Mouse (Mus musculus) fibroblast of lung, adult 2 months (primary cell): Measurements from ENCODE around the gene Zfp831.

Experiments used
- DNase-seq: peaks from one replicate; pipeline ENCODE4 v3.0.0-alpha.2; 2011; ENCODE audit warnings: low read depth

The Zfp831 gene

DNA sequence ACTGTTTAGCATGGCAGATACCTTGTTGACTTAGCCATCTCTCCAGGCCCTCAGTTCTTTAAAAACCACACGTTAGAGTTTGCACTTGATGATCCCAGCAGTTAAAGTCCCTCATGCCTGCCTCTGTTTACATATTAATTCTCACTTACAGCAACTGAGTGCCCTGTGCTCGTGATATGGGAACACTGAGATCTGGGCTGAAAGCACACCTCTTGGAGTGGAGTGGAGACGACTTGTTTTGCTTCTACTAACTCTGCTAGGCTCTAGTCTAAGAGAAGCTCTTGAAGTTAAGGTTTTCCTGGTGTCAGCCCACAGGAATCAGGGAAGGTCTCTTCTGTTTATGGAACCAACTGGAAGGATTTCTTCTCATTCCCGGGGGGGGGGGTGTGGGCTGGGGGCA, 9.5 kb downstream of the Zfp831 start:
- no peak for DNase-seq

DNA sequence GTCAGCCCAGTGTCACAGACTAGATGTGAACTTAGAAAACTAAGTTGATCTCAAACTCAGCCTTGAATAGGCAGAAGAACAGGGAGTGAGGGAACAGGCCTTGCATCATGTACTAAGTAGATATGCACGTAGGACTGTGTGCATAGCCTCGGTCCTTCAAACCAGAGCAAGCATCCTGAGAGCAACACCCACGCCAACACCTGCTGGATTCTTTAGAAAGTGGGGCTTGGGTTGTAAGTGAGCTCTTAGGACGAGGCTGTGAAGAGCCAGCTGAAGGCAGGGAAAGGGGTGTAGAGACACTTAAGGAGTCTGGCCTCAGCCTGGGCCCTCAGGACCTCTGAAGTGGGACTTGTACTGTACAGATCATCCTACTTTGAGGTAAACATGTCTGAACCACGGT, 12.0 kb downstream of the Zfp831 start:
- no peak for DNase-seq

DNA sequence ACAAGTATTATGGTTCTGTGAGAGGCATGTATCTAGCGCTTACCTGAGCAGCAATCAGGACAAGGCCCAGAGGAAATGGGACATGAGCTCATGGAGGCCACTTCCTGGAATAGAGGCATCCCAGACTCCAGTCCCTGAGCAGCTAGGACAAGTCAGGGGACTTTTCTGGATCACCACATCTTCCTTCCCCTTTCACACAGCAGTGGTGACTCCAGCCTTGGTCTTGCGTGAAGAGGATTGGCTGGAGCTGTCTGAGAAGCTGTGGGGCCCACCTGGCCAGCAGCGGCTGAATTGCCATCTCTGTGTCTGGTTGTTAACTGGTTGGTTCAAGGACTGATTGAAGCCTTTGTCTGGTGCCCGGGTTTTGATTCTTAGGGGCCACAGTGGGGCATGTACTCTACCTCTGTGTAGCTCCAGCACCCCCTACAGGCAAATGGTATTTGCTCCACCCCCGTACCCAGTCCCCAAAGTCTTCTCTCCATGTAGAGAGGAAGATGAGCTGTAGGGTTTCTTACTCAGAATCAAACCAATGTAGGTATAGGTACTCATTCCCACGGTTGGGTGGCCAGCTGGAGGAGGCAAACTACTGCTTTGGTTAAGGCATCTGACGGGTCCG, 15.0 kb downstream of the Zfp831 start:
- DNase-seq: no peak

DNA sequence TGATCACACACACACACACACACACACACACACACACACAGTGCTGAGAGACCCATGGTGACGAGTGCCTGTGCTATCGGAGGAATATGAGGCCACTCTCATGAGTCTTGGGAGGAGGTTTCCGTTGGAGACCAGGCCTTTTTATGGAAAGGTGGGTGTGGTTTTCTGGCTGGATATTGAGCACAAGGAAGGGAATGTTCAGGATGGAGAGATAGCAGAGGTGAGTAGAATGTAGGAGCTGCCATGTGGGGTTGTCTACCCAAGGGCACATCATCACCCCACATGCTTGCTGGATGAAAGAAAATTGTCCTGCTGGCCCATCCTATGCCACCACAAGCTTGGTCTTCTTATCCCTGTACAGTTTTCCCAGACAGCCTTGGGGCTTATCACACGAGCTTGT, 16.5 kb downstream of the Zfp831 start:
- DNase-seq: no peak

DNA sequence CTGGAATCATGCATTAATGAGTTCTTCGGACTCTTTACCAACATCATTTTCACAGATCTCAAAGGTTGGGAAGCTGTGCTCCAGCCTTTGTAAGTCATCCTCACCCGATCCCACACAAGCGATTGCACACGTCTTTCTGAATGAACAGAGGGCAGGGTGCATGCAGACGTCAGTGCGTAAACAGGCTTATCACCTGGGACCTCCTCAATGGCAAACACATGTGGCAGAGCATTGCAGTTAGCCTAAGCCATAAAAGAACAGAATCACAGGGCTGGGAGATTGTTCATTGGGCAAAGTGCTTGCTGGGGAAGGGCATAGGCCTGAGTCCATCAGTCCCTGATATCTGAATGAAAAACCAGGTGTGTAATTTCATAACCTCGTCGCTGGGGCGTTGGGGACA, 17.0 kb downstream of the Zfp831 start:
- no peak for DNase-seq

DNA sequence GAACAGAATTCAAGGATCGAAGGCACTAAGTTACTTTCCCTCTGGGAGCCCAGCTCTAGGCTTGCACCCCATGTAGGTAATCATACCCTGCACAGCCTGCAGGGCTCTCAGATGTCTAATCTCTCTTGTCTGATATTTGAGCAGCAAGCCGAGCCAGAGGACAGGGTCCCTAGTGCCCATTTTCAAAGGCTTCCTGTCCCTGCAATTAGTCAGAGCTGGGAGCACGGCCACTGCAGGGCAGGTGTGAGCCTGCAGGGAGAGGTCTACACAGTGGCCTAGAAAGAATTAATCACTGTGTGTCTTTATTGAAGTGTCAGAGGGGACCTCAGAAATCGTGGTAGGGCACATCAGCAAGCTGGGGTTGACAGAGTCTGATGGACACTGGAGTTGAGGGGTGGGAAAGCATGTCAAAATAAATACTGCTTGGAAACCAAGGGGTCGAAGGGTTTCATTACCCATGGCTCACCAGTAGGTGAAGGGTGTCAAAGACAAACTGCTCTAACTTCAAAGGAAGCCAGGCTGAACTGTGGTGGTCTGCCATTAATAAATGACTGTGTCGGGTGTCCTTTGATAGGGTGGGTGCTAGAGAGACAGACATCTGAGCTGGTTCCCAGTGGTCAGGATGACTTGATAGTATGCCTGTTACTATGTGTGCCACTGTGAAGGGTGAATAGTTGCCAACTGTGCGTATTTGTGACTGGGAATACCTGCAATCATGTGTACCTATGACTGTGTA, 18.3 kb downstream of the Zfp831 start:
- no peak for DNase-seq

DNA sequence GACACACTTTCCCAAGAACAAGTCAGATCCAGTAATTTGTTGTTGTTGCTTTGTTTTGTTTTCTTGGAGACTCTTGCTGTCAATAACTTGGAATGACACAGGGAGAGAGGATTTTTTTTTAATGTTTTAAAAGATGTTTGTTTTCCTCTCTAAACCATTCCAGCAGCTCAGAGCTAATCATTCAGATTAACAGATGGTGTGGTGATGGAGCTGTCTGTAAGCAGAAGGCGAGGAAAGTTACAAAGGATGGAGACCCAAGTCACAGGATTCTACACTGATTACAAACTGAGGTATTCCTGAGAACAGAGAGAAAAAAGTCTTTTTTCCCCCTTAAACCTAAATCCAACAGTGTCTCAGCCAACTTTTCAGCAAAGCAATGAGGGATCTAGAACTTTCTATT, 19.3 kb downstream of the Zfp831 start:
- no peak for DNase-seq

DNA sequence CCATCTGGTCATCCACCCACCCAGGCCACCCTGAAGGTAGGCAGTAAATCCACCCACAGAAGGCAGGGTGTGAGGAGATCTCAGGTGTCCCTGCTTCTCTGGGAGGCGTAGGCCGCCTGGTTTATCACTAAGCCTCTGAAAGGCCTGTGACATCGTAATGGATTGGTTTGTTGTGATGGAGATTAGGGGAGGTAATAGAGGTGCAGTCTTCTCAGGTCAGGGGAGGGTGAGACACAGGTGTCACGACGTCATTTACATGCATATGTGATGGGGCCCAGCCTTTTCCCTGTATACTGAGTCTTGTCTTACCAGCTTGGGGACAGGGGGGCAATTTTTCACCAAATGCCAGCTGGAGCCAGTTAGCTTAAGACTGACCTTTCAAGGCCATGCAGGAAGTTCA, 22.1 kb downstream of the Zfp831 start:
- DNase-seq: no peak

DNA sequence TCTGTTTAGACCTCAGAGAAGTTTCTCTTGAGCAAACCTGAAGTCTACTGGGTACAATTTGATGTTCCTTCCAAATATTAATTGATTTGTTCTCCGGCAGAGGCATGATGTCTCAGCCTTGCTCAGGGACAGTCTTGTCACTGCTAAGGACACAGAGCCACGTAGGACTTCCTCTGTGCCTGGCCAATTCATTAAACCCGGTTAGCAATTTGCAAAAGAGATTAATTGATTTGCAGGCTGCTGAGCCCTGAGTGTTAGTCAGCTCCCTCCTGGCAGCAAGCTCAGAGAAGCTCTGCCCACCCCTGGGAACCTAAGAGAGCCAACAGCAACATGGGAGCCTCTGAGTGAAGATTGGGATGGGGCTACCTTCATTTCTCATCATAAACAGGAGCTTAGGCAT, 25.5 kb downstream of the Zfp831 start:
- no peak for DNase-seq

DNA sequence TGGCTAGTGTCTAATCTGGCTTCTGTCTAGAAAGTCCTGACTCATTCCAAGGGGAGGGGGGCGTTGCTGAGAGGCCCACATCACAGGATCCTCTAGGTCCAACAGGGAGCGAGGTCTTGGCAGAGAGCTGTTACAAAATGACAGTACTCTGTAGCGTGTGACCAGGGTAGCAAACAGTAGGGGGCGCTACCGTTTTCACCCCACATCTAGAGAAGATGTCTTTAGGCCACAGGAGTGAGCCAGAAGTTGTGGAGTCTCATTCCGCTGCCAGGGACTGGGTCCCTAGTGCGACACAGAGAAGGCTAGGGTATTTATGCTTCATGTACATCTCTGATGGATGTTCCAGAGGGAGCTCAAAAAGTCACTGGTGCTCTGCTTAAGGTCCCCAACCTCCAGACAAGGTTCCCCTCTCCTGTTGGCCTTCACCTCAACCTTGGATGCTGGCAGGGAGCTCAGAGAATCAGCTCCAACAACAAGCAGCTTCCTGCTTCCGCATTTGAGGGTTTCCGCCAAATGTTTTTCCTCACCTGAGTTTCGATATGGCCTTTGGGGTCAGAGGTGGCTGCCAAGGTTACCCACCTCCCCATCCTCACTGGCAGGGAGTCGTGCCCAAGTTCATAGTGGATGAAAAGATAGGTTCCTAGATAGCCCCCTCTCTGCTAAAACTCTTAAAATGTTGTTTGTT, 29.3 kb downstream of the Zfp831 start:
- DNase-seq: no peak

DNA sequence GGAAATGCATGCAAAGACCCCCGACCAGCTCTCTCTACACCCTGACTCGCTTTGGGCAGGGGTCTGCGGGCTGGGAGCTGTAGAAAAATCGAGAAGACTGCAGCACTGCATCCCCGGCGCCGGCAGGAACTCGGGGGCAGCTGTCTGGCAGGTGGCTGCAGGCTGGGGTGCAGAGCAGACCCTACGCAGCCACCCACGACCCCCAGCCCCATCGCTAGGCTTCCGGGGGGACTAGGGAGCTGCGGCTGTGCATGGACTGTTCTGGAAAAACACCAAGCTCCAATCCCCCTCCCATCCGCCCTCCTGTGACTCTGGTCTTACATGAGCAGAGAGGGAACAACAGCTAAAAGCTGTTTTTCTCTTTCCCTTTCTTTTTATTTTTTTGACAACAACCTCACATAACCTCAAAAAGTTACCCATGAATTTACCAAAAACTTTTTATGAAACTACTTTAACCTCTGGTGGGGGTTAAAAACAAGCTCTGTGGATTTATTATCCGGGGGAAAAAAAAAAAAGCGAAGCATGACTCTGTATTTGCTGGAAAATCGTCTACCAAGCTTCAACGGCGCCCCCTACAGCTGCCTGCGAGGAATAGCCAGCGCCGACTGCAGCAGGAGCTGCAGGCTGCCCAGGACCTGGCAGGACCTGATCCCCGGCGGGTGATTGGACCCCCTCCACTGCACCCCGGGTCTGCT, 30.4 kb downstream of the Zfp831 start:
- DNase-seq: peak; percentile 25

DNA sequence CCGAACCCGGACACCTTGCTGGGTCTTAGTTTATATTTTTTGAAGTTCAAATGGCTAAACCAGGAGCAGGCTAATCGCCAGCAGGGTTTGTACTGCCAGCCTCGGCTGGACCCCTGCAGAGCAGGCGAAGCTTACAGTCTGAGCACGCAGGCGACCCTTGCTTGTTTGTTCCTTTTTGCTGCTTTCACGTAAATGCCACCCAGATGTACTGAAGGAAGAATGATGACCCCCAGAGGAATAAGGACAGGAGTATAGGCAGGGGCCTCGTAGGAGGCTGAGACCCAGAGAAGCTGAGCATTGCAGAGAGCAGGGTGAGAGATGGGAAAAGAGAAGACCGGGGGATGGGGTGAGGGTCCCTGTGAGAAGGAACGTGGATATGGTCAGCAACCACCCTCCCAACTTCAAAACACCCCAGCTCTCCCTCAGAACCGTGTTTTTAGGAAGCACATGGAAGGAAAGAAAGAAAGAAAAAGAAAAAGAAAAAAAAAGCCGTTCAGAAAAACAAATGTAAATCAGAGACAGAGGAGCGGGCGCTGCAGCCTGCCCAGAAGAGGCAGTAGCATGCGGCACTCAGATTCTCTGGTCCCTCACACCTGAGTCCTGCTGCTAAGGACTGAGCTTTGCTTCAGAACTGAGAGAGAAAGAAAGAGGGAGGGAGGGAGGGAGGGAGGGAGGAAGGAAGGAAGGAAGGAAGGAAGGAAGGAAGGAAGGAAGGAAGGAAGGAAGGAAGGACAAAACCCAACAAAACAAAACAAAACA, 31.1 kb downstream of the Zfp831 start:
- DNase-seq: no peak

DNA sequence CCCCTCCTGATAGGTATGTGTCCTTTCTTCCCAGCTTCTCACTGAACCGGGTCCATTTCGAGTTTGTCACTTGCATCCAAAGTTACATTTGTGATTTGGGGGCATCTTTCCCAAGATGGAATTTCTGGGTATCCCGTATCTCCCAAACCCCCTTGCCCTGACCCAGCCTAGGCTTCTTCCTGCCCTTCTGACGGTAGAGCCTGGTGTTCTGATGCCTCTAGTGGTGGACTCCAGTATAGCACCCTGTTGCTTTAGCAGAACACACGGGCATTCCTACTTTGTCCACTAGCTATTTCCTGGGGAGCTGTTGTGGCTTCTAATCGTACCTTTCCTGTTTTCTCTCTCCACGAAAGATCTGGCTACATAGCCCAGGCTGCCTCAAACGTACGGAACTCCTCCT, 32.3 kb downstream of the Zfp831 start:
- peak; percentile 14 for DNase-seq

DNA sequence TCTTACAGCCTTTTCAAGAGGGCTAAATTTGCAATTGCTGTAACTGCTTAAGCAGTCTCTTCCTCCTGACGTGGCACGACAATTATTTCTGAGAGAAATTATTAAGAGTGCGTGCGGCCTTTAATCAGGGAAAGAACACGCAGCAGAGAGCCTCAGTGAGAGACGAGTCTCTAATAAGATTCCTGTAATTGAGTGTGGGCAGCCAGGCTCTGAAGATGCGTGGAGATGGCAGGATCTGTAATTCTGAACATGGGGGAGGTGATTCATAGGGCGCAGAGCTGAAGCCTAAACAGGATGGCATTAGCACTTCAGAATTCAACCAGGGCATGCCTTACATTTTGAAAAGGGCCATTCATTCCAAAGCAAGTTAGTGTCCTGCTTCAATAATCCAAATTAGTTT, 58.0 kb downstream of the Zfp831 start:
- DNase-seq: no peak

DNA sequence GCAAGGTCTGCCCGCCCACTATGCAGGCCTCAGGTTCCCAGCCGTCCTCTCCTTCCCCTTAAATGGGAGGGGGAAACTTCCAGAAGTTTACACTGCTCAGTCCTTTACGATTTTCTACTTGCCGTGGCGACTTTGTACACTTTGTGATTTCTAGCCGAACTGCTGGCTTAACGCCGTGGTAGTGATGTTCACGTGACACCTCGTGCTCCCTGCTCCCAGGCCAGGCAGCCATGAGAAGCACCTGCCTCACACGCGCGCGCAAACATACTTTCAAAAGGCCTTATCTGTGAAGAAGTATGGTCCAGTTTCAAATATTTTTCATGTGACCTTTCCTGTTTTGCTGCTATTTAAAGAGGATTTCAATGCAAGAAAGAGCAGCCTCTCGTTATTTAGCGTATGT, 63.8 kb downstream of the Zfp831 start:
- no peak for DNase-seq

DNA sequence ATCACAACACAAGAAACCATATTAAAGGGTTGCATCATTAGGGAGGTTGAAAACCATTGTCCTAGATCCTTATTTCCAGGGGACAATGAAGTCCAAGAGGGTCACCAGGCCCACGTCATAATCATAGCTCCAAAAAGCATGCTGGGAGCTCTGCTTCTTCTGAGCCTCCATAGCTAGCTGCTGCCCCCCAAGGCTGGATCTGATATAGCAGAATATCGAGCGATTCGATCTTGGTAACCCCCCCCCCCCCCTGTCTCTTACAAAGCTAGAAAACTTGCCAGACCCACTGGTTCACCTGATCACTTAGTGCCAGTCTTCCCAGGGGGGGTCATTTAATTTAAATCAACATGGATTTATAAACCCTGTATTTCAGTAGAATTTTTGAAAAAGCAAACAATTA, 65.3 kb downstream of the Zfp831 start:
- no peak for DNase-seq

DNA sequence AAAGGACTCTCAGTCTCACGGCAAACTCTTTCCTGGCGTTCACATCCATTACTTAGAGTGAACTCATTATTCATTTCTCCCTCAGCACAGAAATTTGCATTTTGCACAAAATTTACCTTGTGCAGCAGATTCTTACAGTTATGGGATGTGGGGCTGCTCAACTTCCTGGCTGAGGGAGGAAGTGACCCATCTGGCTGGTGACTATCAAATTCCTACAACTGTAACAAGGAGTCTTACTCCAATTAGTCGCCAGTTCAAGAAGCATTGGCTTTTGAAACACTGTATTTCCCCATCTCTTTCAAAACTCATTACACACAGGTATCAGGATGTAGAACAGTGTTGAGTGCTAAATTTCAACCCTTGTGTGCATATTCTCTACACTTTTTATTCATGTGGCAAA, 66.9 kb downstream of the Zfp831 start:
- DNase-seq: no peak

DNA sequence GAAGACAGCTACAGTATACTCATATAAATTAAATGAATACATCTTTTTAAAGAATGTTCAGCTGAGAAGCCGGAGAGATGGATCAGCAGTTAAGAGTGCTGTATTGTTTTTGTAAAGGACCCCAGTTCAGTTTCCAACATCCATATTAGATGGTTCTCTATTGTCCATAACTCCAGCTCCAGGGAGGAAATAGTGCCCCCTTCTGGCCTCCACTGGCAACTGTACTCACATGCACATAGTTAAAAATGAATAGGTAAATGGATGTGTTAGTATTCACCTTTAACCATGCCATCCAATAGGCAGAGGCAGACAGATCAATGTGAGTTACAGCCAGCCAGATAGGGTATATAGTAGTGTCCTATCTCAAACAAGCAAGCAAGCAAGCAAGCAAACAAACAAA, 68.7 kb downstream of the Zfp831 start:
- DNase-seq: no peak

DNA sequence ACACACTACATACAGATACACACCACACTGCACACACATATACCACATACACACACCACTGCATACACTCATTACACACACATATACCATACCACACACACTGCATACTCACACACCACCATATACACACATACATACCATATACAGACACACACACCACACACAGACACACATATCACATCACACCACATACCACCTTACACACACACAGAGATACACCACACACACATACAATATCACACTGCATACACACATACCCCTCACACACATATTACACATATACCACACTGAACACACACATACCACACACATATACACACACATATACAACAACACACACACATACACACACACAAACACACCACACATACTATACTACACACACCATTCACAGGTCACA, 72.6 kb downstream of the Zfp831 start:
- no peak for DNase-seq

DNA sequence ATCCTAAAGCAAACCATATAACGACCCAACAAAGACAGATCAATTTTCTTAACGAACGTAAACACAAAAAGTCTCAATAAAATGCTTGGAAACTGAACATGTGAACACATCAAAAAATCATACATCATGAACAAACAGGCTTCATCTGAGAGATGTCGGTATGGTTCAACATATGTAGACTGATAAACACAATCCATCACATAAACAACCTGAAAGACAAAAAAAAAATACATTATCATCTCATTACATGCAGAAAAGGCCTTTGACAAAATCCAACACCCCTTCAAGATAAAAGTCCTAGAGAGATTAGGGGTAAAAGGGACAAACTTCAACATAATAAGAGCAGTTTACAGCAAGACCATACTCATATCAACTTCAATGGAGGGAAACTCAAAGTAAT, 74.5 kb downstream of the Zfp831 start:
- no peak for DNase-seq

DNA sequence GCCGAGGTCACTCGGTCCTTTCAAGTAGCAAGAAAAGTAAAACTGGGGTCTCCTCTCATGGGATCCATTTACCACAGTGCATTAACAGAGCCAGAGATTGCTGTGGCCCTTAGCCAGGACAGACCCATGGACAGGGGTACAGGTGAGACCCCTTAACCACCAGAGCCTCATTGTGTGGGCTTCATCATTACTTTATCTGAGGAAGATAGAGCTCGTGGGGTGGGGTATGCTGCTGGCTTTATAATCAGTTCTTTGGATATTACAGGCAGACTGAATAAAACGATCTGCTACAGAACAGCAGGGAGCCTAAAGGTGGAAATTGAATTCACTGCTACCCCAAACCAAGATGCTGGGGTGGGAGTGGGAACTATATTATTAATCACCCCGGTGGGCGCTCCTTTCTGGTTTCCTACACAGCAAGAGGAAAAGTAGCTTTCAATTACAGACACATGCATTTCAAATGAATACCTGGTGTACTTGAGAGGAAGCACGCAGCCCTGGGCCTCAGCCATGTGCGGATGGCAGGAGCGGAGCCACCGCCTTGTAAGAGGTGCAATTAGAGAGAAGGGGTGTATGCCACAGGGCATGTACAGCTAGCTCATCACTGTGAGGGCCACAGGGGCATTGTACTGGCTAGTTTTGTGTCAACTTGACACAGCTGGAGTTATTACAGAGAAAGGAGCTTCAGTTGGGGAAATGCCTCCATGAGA, 83.9 kb downstream of the Zfp831 start:
- DNase-seq: no peak

DNA sequence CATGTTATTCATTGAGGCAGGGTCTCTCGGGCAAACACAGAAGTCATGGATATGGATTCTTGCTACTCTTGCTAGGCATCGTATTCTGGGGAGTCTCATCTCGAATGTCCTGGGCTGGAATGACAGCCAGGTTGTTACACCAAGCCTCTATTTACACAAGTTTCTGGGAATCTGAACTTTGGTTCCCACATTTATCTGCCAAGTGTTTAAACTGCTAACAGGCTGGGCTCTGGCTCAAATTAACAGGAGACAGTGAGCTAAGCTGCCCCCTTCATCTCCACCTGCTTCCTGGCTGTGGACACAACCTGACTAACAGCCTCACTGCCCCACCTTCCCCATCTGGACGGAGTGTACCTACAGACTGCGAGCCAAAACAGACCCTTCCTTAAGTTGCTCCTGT, 88.6 kb downstream of the Zfp831 start:
- no peak for DNase-seq
